Mouse (Mus musculus) right cerebral cortex, adult 18-20 months (tissue): Measurements from ENCODE around the gene Lrrc31.
"Not testable (repeated sequence)": the region's sequence is repeated elsewhere in the genome, so short reads cannot be mapped to it uniquely, and the experiment has no call there.

Experiments used
- DNase-seq: peaks from one replicate; pipeline ENCODE4 v3.0.0; 2022; ENCODE audit warnings: mixed read lengths

Gene Lrrc31

GRCm38 (mm10) chr3:30699711-30700505, at the start of gene Lrrc31:
TSS of gene Lrrc31 (minus strand) at chr3:30699843.
- not testable (repeated sequence) for DNase-seq

GRCm38 (mm10) chr3:30748316-30748715, 48.7 kb upstream of the Lrrc31 start:
- no peak for DNase-seq

- no peak for DNase-seq
These were observed 46.4 kb upstream of the Lrrc31 start, which contains the start of gene Samd7 for GRCm38 (mm10) chr3:30746006-30746405. TSS of gene Samd7 (plus strand) at chr3:30746293.

GRCm38 (mm10) chr3:30742891-30743290, 43.2 kb upstream of the Lrrc31 start:
- DNase-seq, result peak; percentile 18

GRCm38 (mm10) chr3:30741306-30741705, 41.7 kb upstream of the Lrrc31 start:
- DNase-seq, result peak; percentile 41

- peak; percentile 66 for DNase-seq
These were observed 37.2 kb upstream of the Lrrc31 start for GRCm38 (mm10) chr3:30736809-30737208.

- DNase-seq, result no peak
These were observed 29.4 kb upstream of the Lrrc31 start for GRCm38 (mm10) chr3:30729046-30729445.

GRCm38 (mm10) chr3:30727209-30727608, 27.6 kb upstream of the Lrrc31 start:
- no peak for DNase-seq

GRCm38 (mm10) chr3:30725514-30725913, 25.9 kb upstream of the Lrrc31 start:
- no peak for DNase-seq

- DNase-seq, result no peak
These were observed 25.3 kb upstream of the Lrrc31 start for GRCm38 (mm10) chr3:30724848-30725465.

GRCm38 (mm10) chr3:30724105-30724824, 24.6 kb upstream of the Lrrc31 start:
- no peak for DNase-seq

- no peak for DNase-seq
These were observed 23.5 kb upstream of the Lrrc31 start for GRCm38 (mm10) chr3:30723179-30723578.

- no peak for DNase-seq
These were observed 22.8 kb upstream of the Lrrc31 start for GRCm38 (mm10) chr3:30722461-30722860.

- no peak for DNase-seq
These were observed 22.4 kb upstream of the Lrrc31 start for GRCm38 (mm10) chr3:30722036-30722435.

- no peak for DNase-seq
These were observed 19.0 kb upstream of the Lrrc31 start for GRCm38 (mm10) chr3:30718649-30719048.

- no peak for DNase-seq
These were observed 13.7 kb upstream of the Lrrc31 start for GRCm38 (mm10) chr3:30713334-30713733.

- DNase-seq, result no peak
These were observed 10.5 kb upstream of the Lrrc31 start for GRCm38 (mm10) chr3:30710191-30710590.

GRCm38 (mm10) chr3:30706614-30707276, 7.1 kb upstream of the Lrrc31 start:
- DNase-seq, result no peak

GRCm38 (mm10) chr3:30705977-30706376, 6.3 kb upstream of the Lrrc31 start:
- DNase-seq, result no peak

GRCm38 (mm10) chr3:30697891-30698290, 1.8 kb downstream of the Lrrc31 start:
- DNase-seq, result no peak

- peak; percentile 40 for DNase-seq
These were observed 3.3 kb downstream of the Lrrc31 start for GRCm38 (mm10) chr3:30696346-30696745.

GRCm38 (mm10) chr3:30695661-30696060, 4.0 kb downstream of the Lrrc31 start:
- DNase-seq, result no peak

- DNase-seq, result no peak
These were observed 8.7 kb downstream of the Lrrc31 start for GRCm38 (mm10) chr3:30690976-30691375.
